Mouse (Mus musculus) ovary, postnatal 14 days (tissue): ENCODE results near the gene Foxk1.

Experiments used
- DNase-seq: peaks from one replicate; pipeline ENCODE4 v3.0.0; 2022; ENCODE audit warnings: low spot score

Gene Foxk1

GRCm38 (mm10) chr5:142387716-142388115 is 13.6 kb upstream of the Foxk1 start:
- DNase-seq = no peak

- DNase-seq = no peak
Measured at GRCm38 (mm10) chr5:142391691-142392090, 9.6 kb upstream of the Foxk1 start.

- DNase-seq = no peak
Measured at GRCm38 (mm10) chr5:142394602-142395252, 6.6 kb upstream of the Foxk1 start.

- DNase-seq = no peak
Measured at GRCm38 (mm10) chr5:142395909-142396308, 5.4 kb upstream of the Foxk1 start.

GRCm38 (mm10) chr5:142400181-142400883 is 965 bp upstream of the Foxk1 start:
- DNase-seq = no peak

GRCm38 (mm10) chr5:142401641-142402625 is 636 bp downstream of the Foxk1 start:
- no peak for DNase-seq

- DNase-seq = no peak
Measured at GRCm38 (mm10) chr5:142403694-142404093, 2.4 kb downstream of the Foxk1 start.

- DNase-seq = no peak
Measured at GRCm38 (mm10) chr5:142404307-142404706, 3.0 kb downstream of the Foxk1 start.

- no peak for DNase-seq
Measured at GRCm38 (mm10) chr5:142405426-142405825, 4.1 kb downstream of the Foxk1 start.

GRCm38 (mm10) chr5:142406401-142406800 is 5.1 kb downstream of the Foxk1 start:
- no peak for DNase-seq

- DNase-seq = no peak
Measured at GRCm38 (mm10) chr5:142406937-142407336, 5.6 kb downstream of the Foxk1 start.

- DNase-seq = no peak
Measured at GRCm38 (mm10) chr5:142407381-142407780, 6.1 kb downstream of the Foxk1 start.

GRCm38 (mm10) chr5:142409169-142409568 is 7.9 kb downstream of the Foxk1 start:
- DNase-seq = no peak

- DNase-seq = no peak
Measured at GRCm38 (mm10) chr5:142410348-142410747, 9.1 kb downstream of the Foxk1 start.

- no peak for DNase-seq
Measured at GRCm38 (mm10) chr5:142412678-142413385, 11.5 kb downstream of the Foxk1 start.

- DNase-seq = no peak
Measured at GRCm38 (mm10) chr5:142413723-142414445, 12.6 kb downstream of the Foxk1 start.

- no peak for DNase-seq
Measured at GRCm38 (mm10) chr5:142415401-142415800, 14.1 kb downstream of the Foxk1 start.

- no peak for DNase-seq
Measured at GRCm38 (mm10) chr5:142416070-142416775, 14.9 kb downstream of the Foxk1 start.

- no peak for DNase-seq
Measured at GRCm38 (mm10) chr5:142417104-142417503, 15.8 kb downstream of the Foxk1 start.

GRCm38 (mm10) chr5:142417876-142418275 is 16.6 kb downstream of the Foxk1 start:
- DNase-seq = no peak

GRCm38 (mm10) chr5:142418419-142418818 is 17.1 kb downstream of the Foxk1 start:
- no peak for DNase-seq
